Mouse (Mus musculus) kidney, embryonic 15.5 days (tissue): ENCODE measurements at regions not wholly inside any gene's neighbourhood (a gene's known extent, or its start where the extent isn't known, plus 50 kb on each side); places are given as distances from the start of the nearest gene placed in this dataset.

ENCODE experiments used
- ATAC-seq: fragments of 200-750 bp; cut with Nextera tagmentation; replicated peaks from 2 replicates; pipeline ENCODE4 v1.8.0; 2017; ENCODE audit warnings: moderate TSS enrichment; ENCODE audit not compliant: low FRiP score
- H3K27ac ChIP-seq: fragments of 300-500 bp; sonication (generic); 2 replicates; pipeline ENCODE4 v1.5.1; 2015; ENCODE audit warnings: mild to moderate bottlenecking, inconsistent platforms
- H3K27me3 ChIP-seq: fragments of 300-500 bp; sonication (generic); 2 replicates; pipeline ENCODE4 v1.6.1; 2015; ENCODE audit warnings: inconsistent platforms
- H3K36me3 ChIP-seq: fragments of 300-500 bp; sonication (generic); 2 replicates; pipeline ENCODE4 v1.6.1; 2015; ENCODE audit warnings: inconsistent platforms
- H3K4me1 ChIP-seq: fragments of 300-500 bp; sonication (generic); 2 replicates; pipeline ENCODE4 v1.6.1; 2015; ENCODE audit warnings: inconsistent platforms
- H3K4me2 ChIP-seq: fragments of 300-500 bp; sonication (generic); 2 replicates; pipeline ENCODE4 v1.6.1; 2015; ENCODE audit warnings: moderate library complexity, mild to moderate bottlenecking, inconsistent platforms
- H3K4me3 ChIP-seq: fragments of 300-500 bp; sonication (generic); replicated peaks from 2 replicates; pipeline ENCODE4 v1.5.1; 2015; ENCODE audit warnings: mild to moderate bottlenecking, inconsistent platforms
- H3K9ac ChIP-seq: fragments of 300-500 bp; sonication (generic); 2 replicates; pipeline ENCODE4 v1.6.1; 2015; ENCODE audit warnings: mild to moderate bottlenecking, inconsistent platforms
- H3K9me3 ChIP-seq: fragments of 300-500 bp; sonication (generic); replicated peaks from 2 replicates; pipeline ENCODE4 v1.6.1; 2016; ENCODE audit warnings: inconsistent platforms
- WGBS: fragments of 180-500 bp; shearing (Covaris S2); methylation state at CpG from one replicate; pipeline ENCODE4 v1.1.7; 2015; ENCODE audit warnings: mixed read lengths; 5-methylcytosine and 5-hydroxymethylcytosine counted together

DNA sequence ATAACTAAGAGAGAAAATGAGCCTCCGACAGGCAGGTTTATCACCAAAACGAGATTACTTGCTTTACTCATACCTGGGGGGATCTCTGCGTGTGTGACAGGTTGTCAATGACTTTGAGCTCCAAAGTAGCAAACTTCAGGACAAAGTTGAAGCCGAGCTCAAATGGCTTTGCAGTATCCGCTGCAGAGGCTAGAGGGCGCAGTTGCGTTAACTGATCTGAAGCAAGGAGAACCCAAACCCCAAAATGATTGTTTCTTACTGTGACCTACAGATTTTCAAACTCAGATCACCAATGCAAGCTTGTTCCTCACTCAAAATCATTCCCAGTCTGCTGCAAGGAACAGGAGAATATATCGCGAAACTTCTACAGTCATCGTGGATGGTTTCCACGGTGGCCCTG, 59.3 kb upstream of the Fer start:
- Histone ChIP-seq H3K9ac (no peak overlapping the region), H3K27me3 (no peaks in the 10 kb centered on the region), H3K4me1 (no peaks in the 10 kb centered on the region), H3K9me3 (no peaks in the 10 kb centered on the region), H3K4me3 (no peak overlapping the region), H3K27ac (no peak overlapping the region), H3K4me2 (no peak overlapping the region), H3K36me3 (no peaks in the 10 kb centered on the region)
- no peak for ATAC-seq
- WGBS: 27% methylated on average over 11 of the region's 11 CpGs

GRCm38 (mm10) chr17:63804416-63804815, 58.4 kb upstream of the Fer start:
- H3K9me3 ChIP-seq: no peaks in the 10 kb centered on the region
- WGBS: 97% methylated on average over 4 of the region's 4 CpGs
- H3K4me2 ChIP-seq: no peak overlapping the region
- H3K4me1 ChIP-seq: no peaks in the 10 kb centered on the region
- H3K27ac ChIP-seq: no peak overlapping the region
- no peak for ATAC-seq
- H3K4me3 ChIP-seq: no peak overlapping the region
- no peaks in the 10 kb centered on the region for H3K36me3 ChIP-seq
- no peaks in the 10 kb centered on the region for H3K27me3 ChIP-seq
- no peak overlapping the region for H3K9ac ChIP-seq

DNA sequence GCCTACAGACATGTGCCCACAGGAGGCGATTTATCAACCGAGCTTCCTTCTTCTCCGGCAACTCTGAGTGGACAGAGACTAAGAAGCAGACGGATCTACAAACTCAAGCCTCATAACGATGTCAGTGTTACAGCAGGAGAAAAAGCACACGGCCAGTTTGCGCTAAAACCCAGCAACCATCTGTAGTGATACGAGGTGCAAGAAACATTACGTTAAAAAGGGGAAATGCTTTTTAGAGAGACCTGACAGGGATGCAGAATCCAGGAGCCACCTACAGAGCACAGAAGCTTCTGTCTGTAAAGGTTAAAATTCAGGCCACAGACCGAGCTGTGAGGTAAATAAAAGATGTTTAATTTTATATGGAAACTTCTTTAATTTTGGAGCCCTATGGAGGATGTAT, 56.5 kb upstream of the Fer start:
- peaks cover 3% of the 10 kb centered on the region; the same call in 1 of the 2 replicates for H3K4me1 ChIP-seq
- no peak overlapping the region for H3K9ac ChIP-seq
- H3K9me3 ChIP-seq: no peaks in the 10 kb centered on the region
- H3K4me2 ChIP-seq: no peak overlapping the region
- H3K4me3 ChIP-seq: no peak overlapping the region
- no peaks in the 10 kb centered on the region for H3K27me3 ChIP-seq
- no peak overlapping the region for H3K27ac ChIP-seq
- no peaks in the 10 kb centered on the region for H3K36me3 ChIP-seq
- no peak for ATAC-seq
- WGBS: 90% methylated on average over 10 of the region's 10 CpGs

DNA sequence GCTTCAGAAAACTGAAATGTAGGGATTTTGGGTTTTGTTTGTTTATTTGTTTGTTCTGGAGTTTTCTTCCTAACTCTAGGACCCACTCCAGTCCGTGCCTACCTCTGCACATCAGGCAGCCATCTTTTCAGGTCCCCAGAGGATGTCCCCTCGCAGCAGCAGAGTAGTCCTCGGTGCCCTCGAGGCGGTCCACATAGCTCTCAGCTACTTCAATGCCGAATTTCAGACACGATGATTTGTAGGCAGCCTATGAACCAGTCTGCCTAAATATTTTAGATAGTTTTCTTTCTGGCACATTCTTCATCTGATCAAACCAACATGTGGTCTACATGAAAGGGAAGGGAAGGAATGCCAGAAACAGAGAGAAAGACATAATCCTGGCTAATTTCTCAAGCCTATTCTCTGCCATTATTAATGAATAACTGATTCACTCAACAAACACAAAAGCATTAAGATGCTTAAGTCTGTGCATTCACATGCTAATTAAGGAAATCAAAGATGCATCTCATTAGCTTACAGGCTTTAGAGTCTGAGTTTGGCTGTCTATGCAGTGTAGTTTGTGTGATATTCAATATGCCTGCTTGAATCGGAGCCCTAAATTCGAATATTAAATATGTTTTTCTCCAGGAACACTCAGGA, 55.2 kb upstream of the Fer start:
- WGBS: 78% methylated on average over 9 of the region's 9 CpGs
- Histone ChIP-seq H3K9me3 (no peaks in the 10 kb centered on the region), H3K36me3 (no peaks in the 10 kb centered on the region)

DNA sequence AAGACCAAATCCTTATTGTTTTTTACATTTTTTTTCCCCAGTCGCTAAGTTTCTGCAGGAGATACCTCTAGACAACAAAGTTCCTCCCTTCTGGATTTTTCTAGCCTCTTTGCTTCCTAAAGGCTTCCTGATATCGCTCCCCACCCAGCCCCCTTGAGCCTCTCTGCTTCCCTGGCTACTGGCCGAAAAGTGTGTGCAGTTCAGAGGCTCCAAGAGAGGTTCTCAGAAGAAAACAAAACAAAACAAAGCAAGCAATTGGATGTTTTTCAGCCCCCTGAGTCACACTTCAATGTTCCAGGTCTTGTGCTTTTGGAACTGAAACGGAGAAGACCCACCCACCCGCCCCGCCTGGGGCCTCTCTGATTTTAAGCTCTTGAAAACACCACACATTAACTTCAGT, 54.1 kb upstream of the Fer start:
- Histone ChIP-seq H3K36me3 (no peaks in the 10 kb centered on the region), H3K27me3 (no peaks in the 10 kb centered on the region), H3K4me3 (no peak overlapping the region), H3K9me3 (no peaks in the 10 kb centered on the region), H3K9ac (no peak overlapping the region), H3K4me2 (no peak overlapping the region), H3K27ac (no peak overlapping the region), H3K4me1 (peaks cover 4% of the 10 kb centered on the region; the same call in 1 of the 2 replicates)
- no peak for ATAC-seq
- 63% methylated on average over 6 of the region's 6 CpGs for WGBS

More for the DNA sequence above, 55.2 kb upstream of the Fer start:
- Histone ChIP-seq H3K27ac (no peak overlapping the region), H3K4me1 (peaks cover 4% of the 10 kb centered on the region; the same call in 1 of the 2 replicates), H3K9ac (no peak overlapping the region), H3K4me2 (no peak overlapping the region), H3K27me3 (no peaks in the 10 kb centered on the region), H3K4me3 (no peak overlapping the region)
- ATAC-seq: no peak

DNA sequence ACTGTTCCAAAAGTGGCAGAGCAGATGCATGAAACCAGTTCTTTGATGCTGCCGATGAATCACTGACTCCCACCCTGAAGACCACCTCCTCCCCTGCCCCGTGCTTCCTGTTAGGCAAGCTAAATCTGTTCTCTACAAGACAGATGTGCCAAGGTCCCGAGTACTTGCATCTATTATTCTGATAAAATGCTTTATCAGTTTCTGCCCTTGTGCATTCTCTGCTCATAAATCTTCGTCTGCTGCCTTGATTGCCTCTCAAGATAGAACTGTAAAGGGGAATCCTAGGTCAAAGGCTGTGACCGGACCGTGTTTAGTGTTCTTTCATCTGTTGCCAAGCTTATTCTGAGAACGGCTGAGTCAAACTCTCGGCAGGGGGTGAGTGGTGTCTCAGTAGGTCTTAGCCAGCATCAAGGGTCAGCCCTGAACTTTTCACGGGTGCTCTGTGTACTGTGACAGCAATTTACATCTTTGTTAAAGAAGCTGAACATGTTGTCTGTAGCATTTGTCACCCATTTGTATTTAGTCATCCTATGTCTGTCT, 51.5 kb upstream of the Fer start:
- no peak for ATAC-seq
- Histone ChIP-seq H3K36me3 (no peaks in the 10 kb centered on the region), H3K4me3 (no peak overlapping the region), H3K4me1 (peaks cover 4% of the 10 kb centered on the region; the same call in 1 of the 2 replicates), H3K27me3 (no peaks in the 10 kb centered on the region), H3K9ac (no peak overlapping the region), H3K27ac (no peak overlapping the region), H3K9me3 (no peaks in the 10 kb centered on the region), H3K4me2 (no peak overlapping the region)
- 17% methylated on average over 9 of the region's 9 CpGs for WGBS

GRCm38 (mm10) chr17:63812586-63812985, 50.3 kb upstream of the Fer start:
- Histone ChIP-seq H3K9me3 (no peaks in the 10 kb centered on the region), H3K4me3 (no peak overlapping the region), H3K27ac (no peak overlapping the region), H3K4me2 (no peak overlapping the region), H3K9ac (no peak overlapping the region), H3K4me1 (peaks cover 4% of the 10 kb centered on the region; the same call in 1 of the 2 replicates), H3K36me3 (no peaks in the 10 kb centered on the region), H3K27me3 (no peaks in the 10 kb centered on the region)
- no peak for ATAC-seq
- WGBS: 80% methylated on average over 3 of the region's 3 CpGs
